Mouse (Mus musculus): ENCODE measurements around the gene Ccdc144b.

Gene Ccdc144b

DNA sequence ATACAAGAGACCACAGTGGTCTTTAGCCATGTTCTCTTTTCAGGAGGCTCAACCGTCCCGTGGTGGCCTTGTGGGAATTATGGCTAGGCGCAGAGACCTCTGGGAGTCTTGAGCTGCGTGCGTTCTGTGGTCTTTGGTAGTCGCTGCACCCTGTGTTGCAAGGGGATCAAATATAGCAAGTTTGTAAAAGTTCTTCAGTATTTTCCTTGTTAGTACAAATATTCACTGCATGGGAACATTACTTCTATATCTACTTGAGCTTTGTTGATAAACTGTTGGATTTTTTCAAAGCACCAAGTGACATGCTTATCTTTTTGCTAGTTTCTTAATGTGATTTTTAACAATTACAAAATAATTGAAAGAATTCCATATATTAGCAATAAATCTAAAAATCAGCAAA, at the start of gene Ccdc144b:
Gene Ccdc144b, minus strand, starts transcription at position 101 of the 400 bp plus-strand sequence.
- in situ Hi-C loops (cut with MboI, MseI) = no loop called here

DNA sequence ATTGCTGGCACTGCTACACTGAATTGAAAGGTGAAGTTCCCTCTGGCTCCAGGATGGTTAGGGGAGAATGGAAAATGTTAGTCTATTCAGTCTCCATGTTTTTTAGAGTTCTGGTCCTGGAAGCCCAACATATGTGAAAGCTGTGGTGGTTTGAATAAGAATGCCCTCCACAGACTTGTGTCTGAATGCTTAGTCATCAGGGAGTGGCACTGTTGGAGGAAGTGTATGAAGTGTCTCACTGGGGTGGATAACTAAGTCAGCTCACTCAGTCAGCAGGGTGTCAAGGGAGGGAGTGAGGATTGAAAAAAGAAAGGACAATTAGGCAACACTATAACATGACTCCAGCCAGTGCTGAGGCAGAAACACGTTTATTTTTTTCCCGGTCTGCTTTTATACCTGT, 42.0 kb upstream of the Ccdc144b start:
- in situ Hi-C loops (cut with MboI, MseI) = no loop called here

DNA sequence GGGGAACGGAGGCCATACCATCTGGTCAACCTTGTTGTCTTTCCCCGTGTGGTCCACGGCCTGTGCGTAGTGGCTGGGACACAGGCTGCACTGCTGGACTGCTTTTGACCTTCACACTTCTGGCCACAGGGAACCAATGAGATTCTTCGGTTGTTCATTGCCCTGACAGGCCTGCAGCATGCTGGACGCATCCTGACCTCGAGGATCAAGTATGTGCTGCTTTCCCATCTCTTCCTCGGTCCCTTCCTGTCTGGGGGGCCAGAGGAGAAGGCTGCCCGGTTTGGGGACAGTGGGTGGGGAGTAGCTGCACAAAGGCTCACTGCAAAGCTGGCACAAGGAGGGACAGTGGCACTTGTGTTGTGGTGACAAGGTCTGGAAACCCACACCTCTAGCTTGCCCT, 34.2 kb upstream of the Ccdc144b start:
- in situ Hi-C loops (cut with MboI, MseI) = no loop called here

DNA sequence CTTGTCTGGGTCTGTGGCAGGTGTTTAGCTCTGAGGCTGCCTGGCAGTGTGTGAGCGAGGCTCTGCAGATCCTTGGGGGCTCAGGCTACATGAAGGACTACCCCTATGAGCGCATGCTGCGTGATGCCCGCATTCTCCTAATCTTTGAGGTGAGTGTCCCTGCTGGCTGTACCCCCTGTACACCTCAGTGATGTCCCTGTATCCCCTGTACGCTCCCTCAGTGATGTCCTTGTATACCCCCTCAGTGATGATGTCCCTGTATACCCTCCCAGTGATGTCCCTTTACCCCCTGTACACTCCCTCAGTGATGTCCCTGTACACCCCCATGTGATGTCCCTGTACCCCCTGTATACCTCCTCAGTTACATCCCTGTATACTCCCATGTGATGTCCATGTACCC, 32.0 kb upstream of the Ccdc144b start:
- in situ Hi-C loops (cut with MboI, MseI) = no loop called here

DNA sequence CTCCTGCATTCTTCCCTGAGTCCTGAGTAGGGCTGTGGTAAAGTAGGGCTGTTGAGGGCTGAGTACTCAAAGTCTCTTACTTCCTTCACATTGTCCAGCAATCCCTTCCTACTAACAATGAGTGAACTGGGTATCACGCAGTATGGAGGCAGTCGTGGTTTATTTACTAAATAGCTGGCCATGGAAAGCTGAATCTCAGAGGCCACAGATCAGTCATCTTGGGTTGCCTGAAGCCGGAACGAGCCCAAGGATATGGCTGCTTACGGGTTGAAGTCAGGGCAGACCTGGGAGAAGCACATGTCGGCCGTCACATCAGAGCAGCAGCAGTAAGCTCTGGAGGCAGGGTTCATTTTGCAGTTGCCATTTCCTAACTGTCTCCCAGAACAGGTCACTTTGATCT, 30.0 kb upstream of the Ccdc144b start:
- in situ Hi-C loops (cut with MboI, MseI) = loop anchor here (5.0 kb wide), 1 partner anchor 64 kb away; no protein-coding TSS in a partner anchor

DNA sequence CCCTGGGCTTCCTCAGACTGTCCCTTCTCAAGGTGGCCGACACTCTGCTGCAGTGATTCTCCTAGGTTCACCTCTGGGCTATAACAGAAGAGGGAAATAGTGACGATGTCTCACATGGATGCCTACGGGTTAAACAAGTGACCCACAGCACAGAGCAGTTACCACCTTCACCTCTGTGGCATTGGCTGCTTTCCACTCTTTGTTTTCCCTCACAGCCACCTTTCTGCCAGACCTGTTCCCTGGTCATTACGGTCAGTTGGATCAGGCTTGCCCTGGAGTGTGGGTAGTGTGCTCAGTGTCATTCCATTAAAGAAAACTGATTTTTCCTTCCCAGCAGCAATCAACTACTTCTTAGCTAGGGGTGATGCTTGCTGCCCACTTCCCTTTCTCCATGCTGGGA, 29.5 kb upstream of the Ccdc144b start:
- in situ Hi-C loops (cut with MboI, MseI) = loop anchor here (5.0 kb wide), 1 partner anchor 64 kb away; no protein-coding TSS in a partner anchor

DNA sequence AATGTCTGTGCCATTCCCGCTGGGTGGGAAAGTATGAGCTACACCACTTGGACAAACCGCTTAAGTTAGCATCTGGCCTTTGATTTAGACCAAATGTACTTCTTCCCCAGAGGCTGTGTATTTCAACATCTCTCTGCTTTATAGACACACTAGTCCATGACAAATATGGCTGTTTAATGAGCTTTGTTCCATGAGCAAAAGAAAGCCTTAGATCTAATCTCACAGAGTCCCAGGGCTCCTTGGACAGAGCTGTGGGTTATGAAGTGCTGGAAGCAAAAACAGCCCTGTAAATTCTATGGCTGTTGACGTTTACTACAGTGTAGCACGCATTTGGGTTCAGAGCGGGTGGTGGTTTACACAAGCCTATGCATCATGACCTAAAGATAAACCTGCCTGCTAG, 27.4 kb upstream of the Ccdc144b start:
- in situ Hi-C loops (cut with MboI, MseI) = loop anchor here (5.0 kb wide), 1 partner anchor 67 kb away; no protein-coding TSS in a partner anchor

DNA sequence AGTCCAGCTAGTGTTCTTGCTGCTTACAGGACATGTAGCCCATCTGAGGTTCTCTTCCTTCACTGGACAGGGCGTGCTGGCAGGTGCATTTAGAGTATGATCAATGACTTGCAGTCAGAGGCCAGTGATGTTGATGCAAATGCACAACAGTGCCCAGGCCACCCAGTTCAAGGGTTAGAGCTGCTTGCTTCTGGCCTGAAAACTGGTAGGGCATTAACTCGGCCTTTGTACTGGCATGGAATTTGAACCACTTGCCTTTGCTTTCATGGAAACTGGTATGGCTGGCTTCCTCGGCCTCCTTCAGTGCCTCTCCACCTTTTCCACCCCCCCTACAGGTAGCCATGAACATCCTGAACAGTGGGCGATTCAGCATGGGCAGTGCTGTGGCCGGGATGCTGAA, 26.5 kb upstream of the Ccdc144b start:
- in situ Hi-C loops (cut with MboI, MseI) = loop anchor here (5.0 kb wide), 1 partner anchor 67 kb away; no protein-coding TSS in a partner anchor

DNA sequence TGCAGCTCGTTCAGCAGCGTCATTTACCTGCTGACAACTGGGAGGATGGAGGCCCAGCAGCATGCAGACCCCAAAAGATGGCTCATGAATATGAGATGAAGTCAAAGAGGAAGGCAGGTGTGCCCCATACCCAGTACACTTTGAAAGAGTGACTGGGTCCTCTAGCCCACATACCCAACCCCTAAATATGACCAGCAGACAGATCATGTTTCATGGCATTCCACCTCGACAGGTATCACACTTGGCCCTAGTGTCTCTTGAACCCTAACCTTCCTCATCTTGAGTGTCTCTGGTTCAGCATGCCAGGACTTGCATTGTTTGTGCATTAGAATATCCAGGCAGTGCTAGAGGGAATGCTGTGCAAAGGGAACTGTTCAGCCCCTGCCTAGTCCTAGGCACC, 24.0 kb upstream of the Ccdc144b start:
- in situ Hi-C loops (cut with MboI, MseI) = no loop called here

DNA sequence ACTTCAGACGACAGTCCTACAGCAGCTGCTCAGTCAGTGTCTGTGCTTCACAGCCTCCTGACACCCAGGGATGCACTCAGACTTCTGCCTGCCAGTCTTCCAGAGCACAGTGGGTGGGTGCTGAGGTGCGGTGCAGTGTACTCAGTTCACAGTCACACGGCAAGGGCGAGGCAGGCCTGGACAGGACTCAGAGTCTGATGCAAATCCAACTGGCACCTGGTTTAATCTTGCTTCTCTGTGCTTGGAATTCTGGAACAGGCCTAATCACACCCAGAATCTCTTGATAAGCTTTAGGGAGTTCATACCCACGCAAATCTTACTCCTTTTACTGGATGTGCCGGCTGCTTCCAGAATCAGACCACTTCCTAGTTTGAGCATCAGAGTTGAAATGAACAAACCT, 22.1 kb upstream of the Ccdc144b start:
- in situ Hi-C loops (cut with MboI, MseI) = no loop called here

DNA sequence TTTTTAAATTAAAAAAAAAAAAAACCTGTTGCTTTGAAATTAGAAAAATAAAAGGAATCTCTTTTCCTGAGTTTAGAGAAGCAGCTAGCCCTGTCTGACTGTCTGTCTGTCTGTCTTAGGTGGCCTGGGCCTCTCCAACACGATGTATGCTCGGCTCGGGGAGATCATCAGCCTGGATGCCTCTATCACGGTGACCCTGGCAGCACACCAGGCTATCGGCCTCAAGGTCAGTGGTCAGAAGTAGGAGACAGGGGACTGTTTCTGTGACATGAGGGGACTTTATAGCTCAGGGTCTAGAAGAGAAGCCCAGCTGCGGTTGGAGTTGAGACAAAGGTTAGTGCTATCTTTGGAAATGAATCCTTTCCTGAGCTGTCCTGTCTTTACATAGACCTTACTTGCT, 20.9 kb upstream of the Ccdc144b start:
- in situ Hi-C loops (cut with MboI, MseI) = no loop called here

DNA sequence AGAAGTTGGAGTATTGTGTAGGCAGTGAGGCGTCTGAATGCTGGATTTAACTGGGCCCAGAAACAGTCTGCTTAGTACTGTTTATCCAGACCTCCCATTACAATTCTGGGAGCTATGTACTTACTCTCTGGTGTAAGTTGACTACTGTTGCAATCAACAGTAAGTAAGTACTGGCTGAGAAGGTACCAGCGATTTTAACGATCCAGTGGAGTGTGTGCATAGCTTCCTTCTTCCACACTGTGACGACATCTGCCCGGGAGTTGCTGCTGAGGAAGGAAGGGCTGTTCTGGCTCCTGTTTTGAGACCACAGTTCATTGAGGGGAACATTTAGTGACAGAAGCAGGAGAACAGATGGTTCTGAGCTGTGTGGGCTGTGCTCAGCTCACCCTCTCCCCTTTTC, 17.7 kb upstream of the Ccdc144b start:
- in situ Hi-C loops (cut with MboI, MseI) = no loop called here

DNA sequence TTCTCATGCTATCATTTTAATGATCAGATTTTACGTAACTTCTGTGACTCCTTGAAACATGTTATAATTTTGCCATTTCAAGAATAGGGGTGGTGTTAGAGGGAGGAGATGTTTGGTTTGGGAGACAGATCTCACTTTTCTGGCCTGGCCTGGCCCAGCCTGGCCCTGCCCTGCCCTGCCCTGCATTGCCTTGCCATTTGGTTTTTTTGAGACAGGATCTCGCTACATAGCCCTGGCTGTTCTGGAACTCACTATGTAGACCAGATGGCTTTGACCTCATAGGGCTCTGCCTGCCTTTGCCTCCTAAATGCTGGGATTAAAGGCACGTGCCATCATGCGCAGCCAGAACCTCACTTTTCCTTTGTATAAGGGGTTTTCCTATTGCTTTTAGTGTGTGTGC, 17.1 kb upstream of the Ccdc144b start:
- in situ Hi-C loops (cut with MboI, MseI) = no loop called here

DNA sequence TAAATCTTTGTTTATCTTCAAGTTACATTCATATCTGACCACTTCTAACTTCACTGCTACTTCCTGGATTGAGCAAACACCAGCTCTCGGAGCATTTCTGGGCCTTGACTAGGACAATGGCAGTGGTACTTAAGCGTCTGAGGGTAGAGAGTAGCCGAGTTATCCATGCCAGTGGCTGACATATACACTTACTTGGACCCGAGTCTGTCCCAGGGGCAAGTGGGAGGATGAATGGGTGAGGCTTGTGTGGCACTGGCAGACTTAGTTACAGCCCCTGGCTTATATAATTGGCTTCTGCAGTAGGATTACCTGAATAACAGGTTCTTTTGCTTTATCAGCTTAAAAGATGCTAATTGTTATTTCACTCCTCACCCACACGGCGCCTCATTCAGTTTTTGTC, 14.4 kb upstream of the Ccdc144b start:
- in situ Hi-C loops (cut with MboI, MseI) = no loop called here

DNA sequence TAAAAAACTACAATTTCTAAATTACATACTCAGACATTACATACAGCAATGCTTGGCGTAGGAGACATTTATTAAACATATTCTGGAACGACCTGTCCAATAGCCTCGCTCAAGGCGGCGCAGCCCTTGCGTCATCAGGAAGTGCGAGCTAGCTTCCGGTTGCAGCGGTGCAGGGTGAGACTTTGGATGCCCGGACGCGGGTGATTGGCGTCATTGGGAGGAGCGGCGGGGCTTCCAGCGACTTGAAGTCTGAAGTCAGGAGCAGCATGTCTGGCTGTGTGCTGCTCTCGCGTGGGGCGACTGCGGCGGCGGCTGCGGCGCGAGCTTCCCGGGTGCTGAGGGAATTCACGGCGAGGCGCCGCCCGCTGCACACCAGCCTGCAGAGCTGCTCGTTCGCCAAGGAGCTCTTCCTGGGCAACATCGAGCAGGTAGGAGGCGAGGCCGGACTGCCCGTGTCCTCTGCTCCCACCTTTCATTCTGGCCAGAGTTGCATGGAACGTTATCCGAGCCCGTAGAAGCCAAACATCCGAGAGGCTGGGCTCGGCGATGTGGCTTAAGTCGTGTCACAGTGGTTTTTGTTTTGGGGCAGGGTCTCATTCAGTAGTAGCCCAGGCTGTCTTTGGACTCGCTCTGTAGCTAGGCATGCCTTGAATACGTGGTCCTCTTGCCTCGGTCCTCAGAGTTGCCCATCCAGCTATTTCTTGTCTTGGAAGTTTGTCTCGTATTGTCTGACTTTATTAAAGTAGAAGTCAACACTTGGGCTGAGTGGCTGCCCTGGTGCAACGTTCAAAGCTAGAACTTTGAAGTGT, 12.7 kb upstream of the Ccdc144b start, which contains the start of gene Acad9:
Gene Acad9, plus strand, starts transcription at position 137 of the 809 bp plus-strand sequence.
- in situ Hi-C loops (cut with MboI, MseI) = no loop called here

DNA sequence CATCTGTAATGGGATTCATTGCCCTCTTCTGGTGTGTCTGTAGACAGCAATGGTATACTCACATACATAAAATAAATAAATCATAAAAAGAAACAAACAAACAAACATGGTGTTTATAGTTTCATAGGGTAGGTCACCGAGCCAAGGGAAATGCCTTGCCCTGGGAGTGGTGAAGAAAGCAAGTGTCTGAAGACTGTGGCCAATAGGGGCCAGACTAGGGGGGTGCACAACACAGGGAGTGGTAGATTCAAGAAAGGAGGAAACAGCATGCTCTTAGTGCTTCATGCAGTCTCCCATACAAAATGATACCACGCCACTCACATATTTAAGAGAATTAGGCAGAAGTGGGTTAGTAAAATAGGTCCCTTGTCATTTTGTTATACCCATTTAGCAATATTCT, 11.8 kb upstream of the Ccdc144b start:
- in situ Hi-C loops (cut with MboI, MseI) = no loop called here

DNA sequence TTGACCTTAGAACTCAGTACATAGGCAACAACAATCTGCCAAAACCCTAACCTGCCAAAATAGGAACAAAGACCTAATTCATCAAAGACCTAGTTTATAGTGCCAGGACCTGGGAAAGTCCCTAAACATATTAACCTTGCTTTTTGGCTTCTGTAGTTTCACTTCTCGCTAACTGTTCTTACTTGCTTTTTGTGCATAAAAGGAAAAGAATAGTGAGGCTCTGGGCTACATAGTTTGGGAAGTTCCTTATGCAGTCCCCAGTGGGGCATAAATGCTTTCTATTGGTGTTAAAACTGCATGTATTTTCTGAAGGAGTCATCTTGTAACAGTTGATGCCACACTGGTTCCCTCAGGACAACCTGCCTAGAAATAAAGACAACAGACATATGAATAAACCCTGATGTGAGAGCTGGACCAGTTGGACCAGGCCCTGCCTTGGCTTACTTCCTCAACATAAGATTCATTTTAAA, 11.3 kb upstream of the Ccdc144b start:
- in situ Hi-C loops (cut with MboI, MseI) = loop anchor here (5.0 kb wide), 1 partner anchor 87 kb away; no protein-coding TSS in a partner anchor

DNA sequence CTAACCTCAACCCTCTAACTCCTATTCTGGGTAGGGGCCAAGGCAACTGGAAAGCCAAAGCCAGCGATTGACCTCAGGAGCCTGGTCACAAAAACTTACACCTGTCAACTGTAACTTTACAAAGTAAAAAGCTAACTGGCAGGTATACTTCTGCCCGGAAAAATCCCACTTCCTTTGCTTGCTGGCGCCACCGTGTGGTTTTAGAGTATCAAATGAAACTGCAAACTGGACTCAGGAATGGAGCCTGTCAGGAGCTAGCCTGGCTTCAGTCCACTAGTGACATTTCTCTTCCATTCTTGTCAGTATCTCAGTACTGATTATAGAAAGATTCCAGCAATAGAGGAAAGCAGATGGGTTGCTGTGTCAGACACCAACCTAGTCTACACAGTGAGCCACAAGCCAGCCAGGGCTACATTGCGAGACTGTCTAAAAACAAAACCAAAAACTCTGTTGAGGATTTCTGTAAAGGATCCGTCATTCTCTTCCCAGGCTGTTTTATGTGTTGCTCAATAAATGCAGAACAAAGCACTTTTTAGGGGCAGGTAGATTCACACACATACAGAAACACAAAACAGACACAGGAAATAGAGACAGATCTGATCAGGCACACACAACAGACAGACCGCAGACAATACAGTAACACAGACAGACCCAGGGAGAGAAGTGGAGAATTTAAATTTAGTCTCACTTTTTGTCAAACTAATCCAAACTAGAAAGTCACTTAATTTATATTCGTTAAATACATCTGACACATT, 6.9 kb upstream of the Ccdc144b start:
- in situ Hi-C loops (cut with MboI, MseI) = loop anchor here (5.0 kb wide), 1 partner anchor 83 kb away; no protein-coding TSS in a partner anchor

DNA sequence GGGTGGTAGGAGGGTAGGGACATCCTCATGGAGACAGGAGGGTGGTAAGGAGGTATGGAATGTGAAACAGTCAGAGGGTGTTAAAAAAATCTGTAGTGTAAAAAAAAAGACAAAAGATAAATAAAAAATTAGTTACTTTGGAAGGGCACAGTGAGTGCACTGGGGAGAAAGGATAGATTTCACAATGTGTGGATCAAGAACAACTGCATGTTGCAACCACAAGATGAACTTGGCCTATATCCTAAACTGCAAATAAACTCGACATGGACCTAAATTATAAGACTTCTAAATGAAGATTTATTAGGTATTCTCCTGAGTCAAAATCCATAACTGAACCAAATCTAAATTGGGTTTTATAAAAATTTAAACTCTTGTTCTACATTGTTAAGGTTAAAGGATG, 4.2 kb downstream of the Ccdc144b start:
- in situ Hi-C loops (cut with MboI, MseI) = no loop called here

DNA sequence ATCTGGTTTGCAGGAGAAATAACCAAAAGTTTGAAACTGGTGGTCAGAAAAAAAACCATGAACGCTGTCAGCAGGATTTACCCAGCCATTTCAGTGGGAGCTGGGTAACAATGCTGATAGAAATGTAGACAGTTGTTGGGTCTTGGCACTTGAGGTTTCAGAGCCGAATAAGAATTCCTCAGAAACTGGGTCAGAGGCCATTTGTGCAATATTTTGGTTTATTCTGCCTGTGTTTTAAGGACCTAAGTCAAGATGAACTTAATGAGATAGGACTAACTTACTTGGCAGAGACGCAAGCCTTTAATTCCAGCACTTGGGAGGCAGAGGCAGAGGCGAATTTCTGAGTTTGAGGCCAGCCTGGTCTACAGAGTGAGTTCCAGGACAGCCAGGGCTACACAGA, 8.3 kb downstream of the Ccdc144b start:
- in situ Hi-C loops (cut with MboI, MseI) = no loop called here

DNA sequence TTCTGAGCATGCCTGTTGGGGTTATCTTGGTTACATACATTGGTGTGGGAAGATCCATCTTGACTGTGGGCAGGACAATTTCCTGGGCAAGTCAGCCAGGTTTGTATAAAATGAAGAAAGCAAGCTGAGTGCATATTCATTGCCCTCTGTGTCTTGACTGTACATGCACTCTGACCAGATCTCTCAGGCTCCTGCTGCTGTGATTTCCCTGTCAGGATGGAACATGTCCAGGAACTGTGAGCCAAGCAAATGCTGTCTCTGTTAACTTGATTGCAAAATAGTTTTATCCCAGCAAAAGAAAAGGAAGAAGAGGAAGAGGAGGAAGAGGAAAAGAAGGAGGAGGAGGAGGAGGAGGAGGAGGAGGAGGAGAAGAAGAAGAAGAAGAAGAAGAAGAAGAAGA, 8.8 kb downstream of the Ccdc144b start:
- in situ Hi-C loops (cut with MboI, MseI) = no loop called here

DNA sequence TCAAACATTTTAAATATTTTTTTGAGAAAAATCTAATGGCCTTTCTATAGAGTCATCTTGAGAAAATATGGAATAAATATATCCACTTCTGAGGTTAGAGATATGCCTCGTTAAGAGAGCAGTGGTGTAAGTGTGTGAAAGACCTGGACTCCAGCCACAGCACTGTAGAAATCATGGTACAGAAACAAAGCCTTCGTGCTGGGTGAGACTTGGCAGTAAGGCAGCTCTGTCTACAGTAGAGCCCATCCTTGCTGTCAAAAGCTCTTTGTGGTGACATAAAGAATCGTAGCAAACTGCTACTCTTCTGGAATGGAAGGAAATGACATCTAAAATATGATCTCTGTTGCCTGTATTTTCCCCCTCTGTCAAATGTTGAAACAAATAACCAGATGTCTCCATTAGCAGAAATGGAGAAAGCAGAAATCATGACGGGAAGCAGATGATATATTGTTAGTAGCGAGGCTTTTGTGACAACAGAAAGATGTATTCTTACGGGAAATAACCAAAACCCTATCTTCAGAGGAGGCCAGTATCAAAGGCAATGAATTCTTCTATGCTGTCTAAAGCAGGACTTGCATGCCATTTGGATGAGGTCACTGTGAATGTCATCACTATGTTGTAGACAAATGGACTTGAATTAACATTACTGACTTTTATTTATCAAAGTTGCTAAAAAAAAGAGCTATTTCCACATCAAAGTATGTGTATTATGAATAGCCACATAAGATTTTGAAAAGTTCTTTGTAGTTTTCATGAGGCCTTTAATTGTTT, 21.4 kb downstream of the Ccdc144b start:
- in situ Hi-C loops (cut with MboI, MseI) = loop anchor here (10.0 kb wide), 1 partner anchor 787 kb away; no protein-coding TSS in a partner anchor
